Mouse (Mus musculus) stomach, postnatal 0 days (tissue): Measurements from ENCODE around the gene Syde2. TPM values are rescaled to one million over a fixed set of nuclear protein-coding genes. Genes with fewer than 3 reads are reported as not detected.
A peak's percentile ranks its signal among the peaks of the same experiment; 100 is the strongest.

Experiments
- ATAC-seq: fragments of 200-750 bp; cut with Nextera tagmentation; 2 replicates; pipeline ENCODE4 v1.8.0; 2017; ENCODE audit not compliant: low FRiP score, low TSS enrichment
- DNase-seq: peaks from one replicate; pipeline ENCODE4 v3.0.0-alpha.2; 2016; ENCODE audit warnings: low spot score
- H3K27ac ChIP-seq: fragments of 300-500 bp; sonication (generic); replicated peaks from 2 replicates; pipeline ENCODE4 v1.5.1; 2014; ENCODE audit warnings: mild to moderate bottlenecking, control low read depth
- H3K27me3 ChIP-seq: fragments of 300-500 bp; sonication (generic); 2 replicates; pipeline ENCODE4 v1.6.1; 2014; ENCODE audit warnings: low read length; ENCODE audit not compliant: control insufficient read depth, insufficient read depth
- H3K36me3 ChIP-seq: fragments of 300-500 bp; sonication (generic); 2 replicates; pipeline ENCODE4 v1.6.1; 2014; ENCODE audit warnings: low read length, mixed read lengths; ENCODE audit not compliant: control insufficient read depth, insufficient read depth
- H3K4me1 ChIP-seq: fragments of 300-500 bp; sonication (generic); replicated peaks from 2 replicates; pipeline ENCODE4 v1.6.1; 2014; ENCODE audit warnings: antibody characterized with exemption; ENCODE audit not compliant: control insufficient read depth, insufficient read depth
- H3K4me2 ChIP-seq: fragments of 300-500 bp; sonication (generic); replicated peaks from 2 replicates; pipeline ENCODE4 v1.6.1; 2014; ENCODE audit warnings: low read depth, mild to moderate bottlenecking, control low read depth, moderate library complexity
- H3K4me3 ChIP-seq: fragments of 300-500 bp; sonication (generic); 2 replicates; pipeline ENCODE4 v1.5.1; 2014; ENCODE audit warnings: low read depth, low read length, control low read depth
- H3K9ac ChIP-seq: fragments of 300-500 bp; sonication (generic); 2 replicates; pipeline ENCODE4 v1.6.1; 2014; ENCODE audit warnings: mild to moderate bottlenecking, low read length, control low read depth, mixed read lengths
- H3K9me3 ChIP-seq: fragments of 300-500 bp; sonication (generic); 2 replicates; pipeline ENCODE4 v1.6.1; 2016; ENCODE audit warnings: low read length; ENCODE audit not compliant: control insufficient read depth
- CTCF ChIP-seq: IDR thresholded peaks from 2 replicates; pipeline ENCODE4 v1.5.1; 2016; ENCODE audit warnings: antibody characterized with exemption, low read depth, mild to moderate bottlenecking, moderate library complexity
- EP300 ChIP-seq: optimal IDR thresholded peaks from 2 replicates; pipeline ENCODE3; 2016; ENCODE audit warnings: antibody characterized with exemption
- WGBS: fragments of 180-500 bp; shearing (Covaris S2); extraction: QIAGEN DNeasy Blood & Tissue Kit; methylation state at CpG from one replicate; pipeline ENCODE4 v1.1.7; 2014; 5-methylcytosine and 5-hydroxymethylcytosine counted together
- polyA plus RNA-seq: library from polyadenylated mRNA; unstranded; fragments of >200 nt; fragmentation: Nextera tagmentation; extraction: Ambion mirVana; gene quantifications from 2 replicates; pipeline ENCODE4 v1.2.1, GENCODE M21; 2015

Gene Syde2
- polyA plus RNA-seq, 1 experiment from 2014 or later = 1.4 TPM

DNA sequence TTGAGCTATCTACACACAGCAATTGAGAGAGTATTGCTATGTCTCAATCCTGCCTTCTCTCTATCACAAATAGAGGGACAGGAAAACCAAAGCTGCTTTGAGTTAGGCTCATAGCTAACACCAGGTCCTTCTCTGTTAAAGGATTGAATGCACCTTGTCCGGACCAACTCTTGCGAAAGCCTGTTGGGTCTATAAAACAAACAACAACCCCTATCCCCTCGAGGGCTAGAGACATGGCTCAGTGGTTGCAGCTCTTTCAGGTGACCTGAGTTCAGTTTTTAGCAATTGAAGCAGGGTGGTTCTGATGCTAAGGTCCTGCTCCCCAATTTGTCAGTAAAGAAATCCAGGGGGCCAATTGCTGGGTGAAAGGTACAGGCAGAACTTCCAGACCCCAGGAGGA lies 41.6 kb downstream of the Syde2 start:
- Histone ChIP-seq H3K4me3 (no peak overlapping the region), H3K4me2 (no peak overlapping the region), H3K27ac (no peak overlapping the region), H3K9me3 (no peaks in the 10 kb centered on the region), H3K36me3 (no peaks in the 10 kb centered on the region), H3K9ac (no peak overlapping the region), H3K4me1 (no peaks in the 10 kb centered on the region), H3K27me3 (no peaks in the 10 kb centered on the region)
- DNase-seq (no peak), ATAC-seq (no peak)
- 72% methylated on average over 3 of the region's 3 CpGs for WGBS
- no peak for TF ChIP-seq CTCF
- TF ChIP-seq EP300 = no peak

- ATAC-seq (no peak), DNase-seq (no peak)
- Histone ChIP-seq H3K27ac (no peak overlapping the region), H3K36me3 (no peaks in the 10 kb centered on the region), H3K9ac (no peak overlapping the region), H3K4me1 (no peaks in the 10 kb centered on the region), H3K9me3 (no peaks in the 10 kb centered on the region), H3K27me3 (no peaks in the 10 kb centered on the region), H3K4me2 (no peak overlapping the region), H3K4me3 (no peak overlapping the region)
- no peak for TF ChIP-seq EP300
- no peak for TF ChIP-seq CTCF
- WGBS = 24% methylated on average over 5 of the region's 5 CpGs
These were observed 42.7 kb downstream of the Syde2 start for GRCm38 (mm10) chr3:146030255-146030836.

DNA sequence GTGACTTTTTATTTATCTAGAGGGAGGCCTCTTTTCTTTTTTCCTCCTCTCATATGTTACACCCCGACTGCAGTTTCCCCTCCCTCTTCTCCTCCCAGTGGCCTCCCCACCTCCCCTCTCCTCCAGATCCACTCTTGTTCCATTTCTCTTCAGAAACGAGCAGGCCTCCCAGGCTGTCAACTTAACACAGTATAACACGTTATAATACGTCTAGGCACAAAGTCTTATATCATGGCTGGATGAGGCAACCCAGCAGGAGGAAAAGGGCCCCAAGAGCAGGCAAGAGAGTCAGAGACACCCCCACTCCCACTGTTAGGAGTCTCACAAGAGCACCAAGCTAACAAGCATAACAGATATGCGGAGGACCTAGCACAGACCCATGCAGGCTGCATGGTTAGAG lies 45.3 kb downstream of the Syde2 start:
- no peak for ATAC-seq

GRCm38 (mm10) chr3:146037906-146038305 lies 50.2 kb downstream of the Syde2 start:
- no peak overlapping the region for H3K4me3 ChIP-seq
- H3K9ac ChIP-seq = no peak overlapping the region
- no peaks in the 10 kb centered on the region for H3K4me1 ChIP-seq
- TF ChIP-seq CTCF (no peak), EP300 (no peak)
- H3K9me3 ChIP-seq = no peaks in the 10 kb centered on the region
- 36% methylated on average over 15 of the region's 15 CpGs for WGBS
- ATAC-seq (peak; percentile 41; the same call in 1 of the 2 replicates), DNase-seq (no peak)
- H3K4me2 ChIP-seq = no peak overlapping the region
- H3K36me3 ChIP-seq = no peaks in the 10 kb centered on the region
- no peak overlapping the region for H3K27ac ChIP-seq
- no peaks in the 10 kb centered on the region for H3K27me3 ChIP-seq

More for the DNA sequence above, 45.3 kb downstream of the Syde2 start:
- Histone ChIP-seq H3K4me3 (no peak overlapping the region), H3K27ac (no peak overlapping the region), H3K4me1 (no peaks in the 10 kb centered on the region), H3K9ac (no peak overlapping the region), H3K36me3 (no peaks in the 10 kb centered on the region), H3K9me3 (no peaks in the 10 kb centered on the region), H3K27me3 (no peaks in the 10 kb centered on the region), H3K4me2 (no peak overlapping the region)
- no peak for DNase-seq
- TF ChIP-seq EP300 = no peak
- TF ChIP-seq CTCF = no peak
- WGBS = 74% methylated on average over 5 of the region's 5 CpGs

- DNase-seq = no peak
- ATAC-seq = no peak
- WGBS = 54% methylated on average over 12 of the region's 12 CpGs
These were observed 51.6 kb downstream of the Syde2 start for GRCm38 (mm10) chr3:146039132-146039903.

GRCm38 (mm10) chr3:146041382-146041781 lies 53.7 kb downstream of the Syde2 start:
- DNase-seq (no peak), ATAC-seq (no peak)
- H3K4me3 ChIP-seq = no peak overlapping the region
- H3K36me3 ChIP-seq = no peaks in the 10 kb centered on the region
- no peak overlapping the region for H3K9ac ChIP-seq
- no peaks in the 10 kb centered on the region for H3K4me1 ChIP-seq
- TF ChIP-seq EP300 = no peak
- no peak for TF ChIP-seq CTCF
- 87% methylated on average over 11 of the region's 11 CpGs for WGBS
- no peak overlapping the region for H3K4me2 ChIP-seq
- no peaks in the 10 kb centered on the region for H3K9me3 ChIP-seq
- H3K27ac ChIP-seq = no peak overlapping the region
- H3K27me3 ChIP-seq = no peaks in the 10 kb centered on the region

More at GRCm38 (mm10) chr3:146039132-146039903, 51.6 kb downstream of the Syde2 start:
- Histone ChIP-seq H3K9me3 (no peaks in the 10 kb centered on the region), H3K4me1 (no peaks in the 10 kb centered on the region), H3K27me3 (no peaks in the 10 kb centered on the region), H3K27ac (no peak overlapping the region), H3K9ac (no peak overlapping the region), H3K4me3 (no peak overlapping the region), H3K4me2 (no peak overlapping the region), H3K36me3 (no peaks in the 10 kb centered on the region)
- no peak for TF ChIP-seq CTCF
